Mouse (Mus musculus) erythroblast, adult 5-6 weeks (primary cell): ENCODE measurements around the gene Kif2a. TPM values are rescaled to one million over a fixed set of nuclear protein-coding genes. Genes with fewer than 3 reads are reported as not detected.

ENCODE experiments used
- ATAC-seq: replicated peaks from 2 replicates; pipeline ENCODE4 v1.8.0; 2016; ENCODE audit warnings: moderate number of reproducible peaks, mild to moderate bottlenecking, moderate TSS enrichment, inconsistent platforms; ENCODE audit not compliant: poor library complexity, low FRiP score, severe bottlenecking
- total RNA-seq, 2 experiments: library from RNA; stranded (forward) in 1 of 2; stranded (reverse) in 1 of 2; fragments of 150-400 nt in 1 of 2; fragments of 200-764, 138-1000 nt in 1 of 2; gene quantifications; 2 replicates each; pipeline versions ENCODE4 v1.2.3 to v1.2.4; 2015 to 2017; ENCODE audit warnings: low replicate concordance in 2 of 2

Gene Kif2a
- total RNA-seq (2015; ENCODE audit: low replicate concordance) (213 and 257 TPM in 2 replicates), total RNA-seq (2017; ENCODE audit: low replicate concordance) (160 and 229 TPM in 2 replicates)

GRCm38 (mm10) chr13:107021461-107022265 lies at the start of gene Kif2a:
TSS of gene Kif2a (minus strand) at chr13:107022126.
- peak; percentile 25 for ATAC-seq

- ATAC-seq: no peak
Observed at GRCm38 (mm10) chr13:107069061-107069460, 47.1 kb upstream of the Kif2a start.

GRCm38 (mm10) chr13:107065098-107065855 lies 43.4 kb upstream of the Kif2a start:
- peak; percentile 16 for ATAC-seq

- ATAC-seq: peak; percentile 53
Observed at GRCm38 (mm10) chr13:107064263-107064662, 42.3 kb upstream of the Kif2a start.

GRCm38 (mm10) chr13:107063115-107063807 lies 41.3 kb upstream of the Kif2a start:
- peak; percentile 86 for ATAC-seq

GRCm38 (mm10) chr13:107060098-107060497 lies 38.2 kb upstream of the Kif2a start:
- ATAC-seq: no peak

- no peak for ATAC-seq
Observed at GRCm38 (mm10) chr13:107059460-107059859, 37.5 kb upstream of the Kif2a start.

- peak; percentile 91 for ATAC-seq
Observed at GRCm38 (mm10) chr13:107056318-107056717, 34.4 kb upstream of the Kif2a start.

GRCm38 (mm10) chr13:107054496-107054895 lies 32.6 kb upstream of the Kif2a start:
- ATAC-seq: no peak

GRCm38 (mm10) chr13:107051342-107051741 lies 29.4 kb upstream of the Kif2a start:
- ATAC-seq: no peak

GRCm38 (mm10) chr13:107044229-107044628 lies 22.3 kb upstream of the Kif2a start:
- ATAC-seq: 0 out of 2 replicates have a peak, but pooled peaks have one; percentile 24

- ATAC-seq: no peak
Observed at GRCm38 (mm10) chr13:107042551-107042950, 20.6 kb upstream of the Kif2a start.

- ATAC-seq: no peak
Observed at GRCm38 (mm10) chr13:107039493-107039892, 17.6 kb upstream of the Kif2a start.

- no peak for ATAC-seq
Observed at GRCm38 (mm10) chr13:107038346-107038745, 16.4 kb upstream of the Kif2a start.

GRCm38 (mm10) chr13:107035511-107036113 lies 13.7 kb upstream of the Kif2a start:
- ATAC-seq: no peak

GRCm38 (mm10) chr13:107035078-107035477 lies 13.2 kb upstream of the Kif2a start:
- no peak for ATAC-seq

GRCm38 (mm10) chr13:107034028-107034920 lies 12.3 kb upstream of the Kif2a start:
- peak; percentile 78 for ATAC-seq

GRCm38 (mm10) chr13:107031228-107031627 lies 9.3 kb upstream of the Kif2a start:
- ATAC-seq: no peak

GRCm38 (mm10) chr13:107027218-107027617 lies 5.3 kb upstream of the Kif2a start:
- ATAC-seq: no peak
